Mouse (Mus musculus) kidney, postnatal 36 days (tissue): Measurements from ENCODE around the gene BC061237.
"Not testable (repeated sequence)": the region's sequence is repeated elsewhere in the genome, so short reads cannot be mapped to it uniquely, and the experiment has no call there.

ENCODE experiments used
- DNase-seq, 2 experiments: peaks; one replicate each; pipeline ENCODE4 v3.0.0; 2021 to 2022; ENCODE audit warnings: mixed read lengths in 2 of 2

Gene BC061237

GRCm38 (mm10) chr14:44492163-44492562, at the start of gene BC061237:
Gene BC061237 (plus strand): TSS chr14:44492463.
- DNase-seq: not testable (repeated sequence)

DNA sequence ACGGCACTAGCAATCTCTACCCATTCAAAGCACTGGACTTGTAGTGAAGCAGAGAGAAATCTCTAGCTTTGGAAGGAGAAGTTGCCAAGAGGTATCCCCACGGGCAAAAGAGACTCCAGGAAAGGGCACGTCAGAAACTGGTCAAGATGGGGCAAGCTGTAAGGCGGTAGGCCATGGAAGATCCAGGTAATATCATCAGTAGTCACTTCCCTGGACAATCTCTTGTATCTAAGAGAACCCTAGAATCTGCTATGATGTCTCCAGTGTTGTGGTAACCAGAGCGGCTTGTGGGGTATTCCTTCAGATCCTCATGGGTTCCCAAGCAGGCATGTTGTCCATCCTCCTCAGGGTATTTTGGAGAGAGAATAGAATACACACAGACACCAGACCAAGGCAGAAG, 25.7 kb downstream of the BC061237 start, which contains the start of gene Gm17093:
Gene Gm17093, plus strand, starts transcription at position 301 of the 400 bp plus-strand sequence.
- not testable (repeated sequence) for DNase-seq

- DNase-seq: not testable (repeated sequence)
Measured at GRCm38 (mm10) chr14:44547961-44548360, 55.7 kb downstream of the BC061237 start.
